Mouse (Mus musculus) skeletal muscle tissue, adult 2 months (tissue): ENCODE measurements around the gene Copa.

ENCODE experiments used
- DNase-seq: peaks from one replicate; pipeline ENCODE4 v3.0.0-alpha.2; 2012; ENCODE audit warnings: low read depth, low spot score

Gene Copa

DNA sequence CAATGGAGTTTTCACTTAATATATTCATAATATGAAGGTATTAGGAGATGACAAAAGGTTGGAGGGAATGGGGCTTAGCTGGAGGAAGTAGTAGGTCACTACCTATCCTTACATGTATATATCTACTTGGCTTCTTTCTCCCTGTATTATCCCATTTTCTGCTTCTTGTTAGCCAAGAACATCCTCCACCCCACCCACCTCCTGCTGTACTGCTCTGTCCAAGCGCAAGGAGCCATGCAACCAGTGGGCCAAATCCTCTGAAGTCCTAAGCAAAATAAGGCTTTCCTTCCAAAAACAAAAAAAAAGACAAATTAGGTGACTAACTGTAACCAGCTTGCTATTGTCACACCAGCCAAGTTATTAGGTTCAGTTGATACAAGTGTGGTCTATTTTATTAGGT, 58.5 kb downstream of the Copa start:
- no peak for DNase-seq

DNA sequence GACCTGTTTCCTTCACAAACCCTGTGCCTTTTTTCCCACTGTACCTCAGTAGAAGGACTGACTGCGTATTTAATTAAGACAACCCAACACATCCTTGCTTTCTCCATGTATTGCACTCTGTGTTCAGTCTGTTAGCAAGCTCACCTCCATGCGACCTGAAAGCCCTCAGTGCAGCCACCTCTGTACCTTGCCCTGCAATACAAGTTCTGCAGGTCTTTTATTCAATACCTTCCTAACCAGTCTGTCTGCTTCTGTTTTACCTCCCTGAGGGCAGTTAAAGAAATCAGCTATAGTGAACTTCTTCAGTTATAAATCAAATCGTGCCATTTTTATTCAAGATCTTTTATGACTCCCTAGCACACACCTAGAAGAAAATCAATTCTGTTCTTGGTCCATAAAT, 59.2 kb downstream of the Copa start:
- DNase-seq, result no peak

DNA sequence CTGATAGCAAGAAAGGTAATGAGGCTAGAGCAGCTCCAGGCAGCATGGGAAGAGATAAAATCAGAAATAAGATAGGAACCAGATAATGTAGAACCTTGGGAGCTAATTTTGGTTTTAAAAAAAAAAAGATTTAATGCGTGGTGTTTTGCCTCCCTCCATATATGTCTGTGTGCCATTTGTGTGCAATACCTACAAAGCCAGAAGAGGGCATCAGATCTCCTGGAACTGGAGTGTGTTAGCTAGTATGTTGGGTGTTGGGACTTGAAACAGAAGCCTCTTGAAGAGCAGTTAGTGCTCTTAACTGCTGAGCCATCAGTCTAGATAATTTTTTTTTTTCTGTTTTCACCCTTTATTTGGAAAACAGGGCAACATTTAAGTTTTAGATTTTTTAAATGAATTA, 61.2 kb downstream of the Copa start:
- DNase-seq, result peak; percentile 68

DNA sequence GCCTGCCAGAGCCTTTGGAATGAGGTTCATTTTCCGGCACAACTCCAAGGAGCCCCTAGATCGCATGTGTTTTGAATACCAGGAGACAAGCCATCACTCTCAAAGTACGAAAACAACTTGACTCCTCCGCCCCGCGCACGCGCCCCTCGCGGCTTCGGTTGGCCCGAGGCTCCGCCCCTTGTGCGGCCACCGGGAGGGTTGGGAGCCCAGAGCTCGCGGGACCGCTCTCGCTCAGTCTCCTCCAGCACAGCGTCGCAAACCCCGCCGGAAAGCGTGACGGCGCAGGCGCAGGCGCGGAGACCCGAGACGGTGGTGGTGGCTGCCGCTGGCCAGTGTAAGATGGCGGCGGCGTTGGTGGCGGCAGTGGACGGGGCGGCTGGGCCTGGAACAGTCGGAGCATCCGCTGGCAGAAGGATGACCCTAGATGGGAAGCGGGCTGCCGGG, 65.5 kb downstream of the Copa start, which contains the start of gene Dcaf8:
Gene Dcaf8, plus strand, starts transcription at position 250 of the 444 bp plus-strand sequence.
- peak; percentile 98 for DNase-seq

DNA sequence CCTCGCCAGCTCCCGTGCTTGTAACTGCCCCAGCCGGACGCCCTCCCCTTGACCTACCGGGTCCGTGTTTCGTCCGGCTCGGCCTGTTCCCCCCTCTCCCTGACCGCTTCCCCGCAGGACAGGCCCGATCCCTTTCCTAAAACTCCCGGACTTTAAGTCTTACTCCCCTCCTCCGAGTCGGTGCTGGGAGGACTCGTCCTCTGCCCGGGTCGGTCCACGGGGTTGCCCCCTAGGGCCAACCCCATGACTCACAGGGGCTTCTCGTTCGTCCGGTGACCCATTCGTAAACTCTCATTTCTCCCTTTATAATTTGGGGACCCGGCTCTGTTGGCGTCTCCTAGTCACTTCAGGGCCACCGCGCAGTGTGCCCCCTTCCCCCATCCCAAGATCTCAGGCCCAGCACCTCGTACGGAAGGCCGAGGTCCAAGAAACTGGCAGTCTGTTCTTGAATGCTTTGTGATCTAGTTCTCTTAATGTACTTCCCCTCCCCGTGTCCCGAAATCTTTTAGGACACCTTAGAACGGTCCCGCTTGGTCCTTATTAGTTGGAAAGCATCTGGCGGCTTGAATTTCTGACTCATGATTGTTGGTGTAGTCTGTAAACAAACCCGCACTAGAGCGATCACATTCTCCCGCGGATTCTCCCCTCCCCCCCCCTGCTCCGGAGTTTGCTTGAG, 66.1 kb downstream of the Copa start:
- peak; percentile 59 for DNase-seq

DNA sequence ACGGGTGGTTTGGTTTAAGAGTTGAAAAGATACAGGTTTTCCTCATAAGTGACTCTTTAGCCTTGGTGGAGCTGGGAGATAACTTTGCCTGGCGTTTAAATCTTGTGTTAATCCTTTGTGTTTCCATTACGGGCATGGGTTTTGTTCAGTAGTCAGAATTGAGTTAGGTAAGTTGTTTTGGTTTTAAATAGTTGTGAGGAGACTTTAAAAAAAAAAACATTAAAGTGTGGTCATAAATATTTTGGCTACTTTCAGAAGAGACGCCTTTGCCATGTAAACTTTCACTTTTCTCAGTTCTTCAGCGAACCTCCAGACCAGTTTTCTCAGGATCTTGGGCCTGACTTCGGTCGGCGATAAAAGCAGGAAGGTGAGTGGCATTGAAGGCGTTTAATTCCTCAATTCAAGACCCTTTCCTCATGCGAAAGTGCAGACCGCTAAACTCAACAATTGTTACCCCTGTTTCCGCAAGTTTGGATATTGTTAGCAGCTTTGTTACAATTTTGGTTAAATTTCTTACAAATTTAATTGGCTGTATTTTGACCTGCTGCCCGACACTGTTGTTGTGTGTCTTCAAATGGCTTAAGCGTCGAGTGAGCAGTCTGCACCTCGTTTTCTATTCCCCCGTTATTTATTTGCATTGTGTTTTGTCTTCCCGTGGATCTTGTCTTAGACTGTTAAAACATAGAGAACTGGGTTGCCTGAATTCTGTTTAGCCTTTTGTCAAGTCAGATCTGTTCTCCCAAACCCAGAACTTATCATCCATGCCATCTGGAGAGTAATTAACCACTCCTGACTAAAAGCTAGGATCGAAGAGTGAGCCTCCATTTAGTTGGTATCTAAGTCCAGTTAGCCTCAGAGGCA, 66.9 kb downstream of the Copa start:
- no peak for DNase-seq

DNA sequence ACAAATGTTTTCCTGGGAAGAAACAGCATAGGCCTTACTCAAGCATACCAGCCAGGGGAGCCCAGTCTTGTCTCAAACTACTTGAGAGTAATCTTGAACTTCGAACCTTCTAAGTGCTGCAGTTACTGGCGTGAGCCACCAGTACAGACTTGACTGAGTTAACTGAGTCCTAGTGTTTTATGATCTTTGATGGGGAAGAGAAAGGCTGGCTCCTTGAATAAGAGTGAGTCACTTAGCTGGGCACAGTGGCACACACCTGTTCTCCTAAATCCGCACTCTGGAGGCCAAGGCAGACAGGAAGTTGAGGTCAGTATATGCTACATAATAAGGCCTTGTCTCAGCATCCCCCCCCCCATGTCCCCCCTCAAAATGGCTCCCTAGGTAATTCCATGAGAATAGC, 72.2 kb downstream of the Copa start:
- DNase-seq, result no peak

DNA sequence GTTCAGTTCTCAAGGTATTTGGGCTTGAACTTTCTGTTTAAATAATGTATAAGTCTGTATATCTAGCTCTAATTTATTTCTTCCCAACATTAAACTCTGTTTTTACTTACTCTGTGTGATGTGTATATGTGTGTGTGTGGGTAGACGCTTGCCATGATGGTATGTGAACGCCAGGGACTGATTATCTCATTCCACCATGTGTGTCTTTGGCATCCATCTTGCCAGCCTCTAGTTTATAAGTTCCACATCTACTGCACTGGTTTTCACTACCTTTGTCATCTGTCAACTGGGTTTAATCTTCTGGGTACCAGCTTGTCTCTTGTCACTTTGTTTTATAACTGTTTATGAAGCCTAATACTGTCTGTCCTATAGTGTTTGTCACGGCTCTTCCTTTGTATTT, 73.2 kb downstream of the Copa start:
- no peak for DNase-seq

DNA sequence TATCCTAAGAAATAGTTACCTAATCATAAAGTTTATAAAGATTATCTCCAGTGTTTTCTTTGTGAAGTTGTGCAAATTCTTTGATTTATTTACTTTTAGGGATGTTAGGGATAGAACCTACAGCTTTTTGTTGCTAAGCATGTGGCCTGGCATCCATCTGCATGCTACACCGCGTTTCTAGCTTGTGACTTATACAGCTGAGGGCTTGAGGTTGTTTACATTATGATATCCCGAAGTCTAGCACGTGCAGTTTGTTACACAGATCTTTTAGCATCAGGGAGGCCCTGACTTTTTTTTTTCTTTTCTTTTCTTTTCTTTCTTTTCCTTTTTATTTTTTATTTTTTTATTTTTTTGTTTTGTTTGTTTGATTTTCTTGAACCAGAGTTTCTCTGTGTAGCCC, 77.6 kb downstream of the Copa start:
- no peak for DNase-seq

DNA sequence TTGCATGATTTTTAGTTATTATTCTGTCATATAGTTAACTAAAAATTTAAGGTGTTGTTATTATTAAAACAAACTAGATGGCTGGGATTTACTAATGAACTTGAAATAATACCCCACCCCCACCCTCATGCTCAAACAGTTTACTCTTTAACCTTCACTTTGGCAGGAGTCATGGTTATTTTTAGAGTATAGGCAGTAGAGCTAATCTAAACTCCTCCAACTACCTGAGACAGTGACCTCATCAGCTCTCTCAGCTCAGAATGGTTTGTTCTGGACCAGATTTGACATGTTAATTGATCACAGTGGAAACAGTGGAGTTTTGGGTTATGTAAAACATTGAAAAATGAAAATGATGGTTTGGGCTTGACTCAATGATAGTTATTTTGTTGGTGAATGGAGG, 78.2 kb downstream of the Copa start:
- peak; percentile 44 for DNase-seq

DNA sequence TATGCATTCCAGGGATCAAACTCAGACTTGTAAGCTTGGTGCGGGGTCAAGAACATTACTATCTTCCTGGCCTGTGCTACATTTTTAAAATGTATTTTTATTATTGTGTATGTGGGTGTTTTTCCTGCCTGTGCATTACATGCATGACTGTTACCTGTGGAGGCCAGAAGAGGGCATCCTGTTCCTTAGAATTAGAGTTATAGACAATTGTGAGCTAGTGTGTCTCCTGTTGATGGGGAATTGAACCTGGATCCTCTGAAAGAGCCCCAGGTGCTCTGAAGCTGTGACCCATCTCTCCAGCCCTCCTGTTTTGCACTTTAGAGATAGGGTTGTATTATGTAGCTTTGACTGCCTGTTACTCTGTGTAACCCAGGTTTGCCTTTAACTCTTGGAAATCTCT, 79.7 kb downstream of the Copa start:
- no peak for DNase-seq

DNA sequence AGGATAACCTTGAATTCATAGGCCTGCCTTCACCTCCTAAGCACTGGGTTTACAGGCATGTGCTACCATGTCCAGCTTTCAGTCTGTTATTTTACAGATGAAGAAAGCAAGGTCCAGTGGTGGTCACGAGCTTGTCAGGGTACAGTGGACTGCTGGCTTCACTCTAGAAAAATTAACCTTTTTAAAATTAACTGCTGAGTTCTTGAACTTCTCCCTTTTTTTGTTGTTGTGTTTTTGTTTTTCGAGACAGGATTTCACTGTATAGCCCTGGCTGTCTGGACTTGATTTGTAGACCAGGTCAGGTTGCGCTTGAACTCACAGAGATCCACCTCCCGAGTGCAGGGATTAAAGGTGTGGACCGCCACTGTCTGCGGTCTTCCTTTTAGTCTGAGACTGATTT, 80.6 kb downstream of the Copa start:
- DNase-seq, result no peak

DNA sequence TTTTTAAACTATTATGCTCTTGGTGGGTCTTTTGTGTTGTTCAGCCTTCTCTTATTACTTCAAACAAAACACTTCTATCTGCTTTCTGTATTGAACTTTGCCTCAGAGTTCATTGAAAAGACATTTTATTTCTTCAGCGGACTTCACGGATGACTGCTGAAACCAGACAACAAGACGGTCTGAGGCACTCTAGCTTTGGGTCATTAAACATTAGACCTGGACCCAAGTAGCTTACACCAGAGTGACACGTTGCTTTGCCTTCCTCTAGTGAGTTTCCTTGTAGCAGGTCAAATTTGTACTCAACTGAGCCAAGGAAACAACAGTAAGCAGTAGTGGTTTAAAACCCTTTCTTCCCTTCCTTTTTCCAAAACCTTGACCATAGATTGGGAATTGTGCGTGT, 85.6 kb downstream of the Copa start:
- no peak for DNase-seq

DNA sequence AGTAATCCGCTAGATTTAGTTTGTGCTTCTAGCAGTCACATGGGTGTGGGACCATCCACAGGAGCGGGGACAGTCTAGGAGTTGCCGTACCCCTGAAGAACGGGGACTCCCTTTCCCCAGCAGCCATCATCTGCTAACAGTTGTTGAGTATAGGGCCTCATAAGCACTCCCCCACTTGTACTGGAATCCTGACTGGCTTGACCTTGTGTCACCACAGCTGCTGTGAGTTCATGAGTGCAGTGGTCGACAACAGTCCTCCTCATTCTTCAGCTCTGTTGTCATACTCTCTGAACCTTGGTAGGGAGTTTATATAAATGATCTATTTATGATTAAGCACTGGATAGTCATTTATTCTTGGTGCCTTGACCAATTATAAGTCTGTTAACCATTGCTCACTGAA, 87.5 kb downstream of the Copa start:
- no peak for DNase-seq
